Mouse (Mus musculus) liver, embryonic 16.5 days (tissue): Measurements from ENCODE around the gene Sv2c. TPM values are rescaled to one million over a fixed set of nuclear protein-coding genes. Genes with fewer than 3 reads are reported as not detected.

Source experiments
- ATAC-seq: fragments of 200-750 bp; cut with Nextera tagmentation; 2 replicates; pipeline ENCODE4 v1.8.0; 2017; ENCODE audit warnings: low read depth, mild to moderate bottlenecking, moderate number of reproducible peaks, moderate library complexity
- H3K27ac ChIP-seq: fragments of 300-500 bp; sonication (generic); 2 replicates; pipeline ENCODE4 v1.5.1; 2014; ENCODE audit warnings: mild to moderate bottlenecking, low read length
- H3K27me3 ChIP-seq: fragments of 300-500 bp; sonication (generic); 2 replicates; pipeline ENCODE4 v1.6.1; 2014; ENCODE audit warnings: low read depth, low read length, mixed read lengths; ENCODE audit not compliant: control insufficient read depth, insufficient read depth
- H3K36me3 ChIP-seq: fragments of 300-500 bp; sonication (generic); 2 replicates; pipeline ENCODE4 v1.6.1; 2014; ENCODE audit warnings: mild to moderate bottlenecking; ENCODE audit not compliant: control insufficient read depth, insufficient read depth
- H3K4me1 ChIP-seq: fragments of 300-500 bp; sonication (generic); 2 replicates; pipeline ENCODE4 v1.6.1; 2014; ENCODE audit warnings: low read depth, low read length, mixed read lengths; ENCODE audit not compliant: control insufficient read depth
- H3K4me2 ChIP-seq: fragments of 300-500 bp; sonication (generic); 2 replicates; pipeline ENCODE4 v1.6.1; 2014; ENCODE audit warnings: low read depth, low read length, mixed read lengths
- H3K4me3 ChIP-seq: fragments of 300-500 bp; sonication (generic); 2 replicates; pipeline ENCODE4 v1.5.1; 2014; ENCODE audit warnings: low read depth, mild to moderate bottlenecking, low read length
- H3K9ac ChIP-seq: fragments of 300-500 bp; sonication (generic); 2 replicates; pipeline ENCODE4 v1.6.1; 2014; ENCODE audit warnings: low read depth, low read length
- H3K9me3 ChIP-seq: fragments of 300-500 bp; sonication (generic); replicated peaks from 2 replicates; pipeline ENCODE4 v1.6.1; 2016; ENCODE audit warnings: low read length; ENCODE audit not compliant: control insufficient read depth
- WGBS: fragments of 180-500 bp; shearing (Covaris S2); extraction: QIAGEN DNeasy Blood & Tissue Kit; methylation state at CpG from one replicate; pipeline ENCODE4 v1.1.7; 2014; ENCODE audit not compliant: insufficient replicate concordance; 5-methylcytosine and 5-hydroxymethylcytosine counted together
- polyA plus RNA-seq: library from polyadenylated mRNA; unstranded; fragments of >200 nt; fragmentation: Nextera tagmentation; extraction: Ambion mirVana; gene quantifications from 2 replicates; pipeline ENCODE4 v1.2.1, GENCODE M21; 2015

The Sv2c gene
- 0.13 and 0.18 TPM in 2 replicates for polyA plus RNA-seq

DNA sequence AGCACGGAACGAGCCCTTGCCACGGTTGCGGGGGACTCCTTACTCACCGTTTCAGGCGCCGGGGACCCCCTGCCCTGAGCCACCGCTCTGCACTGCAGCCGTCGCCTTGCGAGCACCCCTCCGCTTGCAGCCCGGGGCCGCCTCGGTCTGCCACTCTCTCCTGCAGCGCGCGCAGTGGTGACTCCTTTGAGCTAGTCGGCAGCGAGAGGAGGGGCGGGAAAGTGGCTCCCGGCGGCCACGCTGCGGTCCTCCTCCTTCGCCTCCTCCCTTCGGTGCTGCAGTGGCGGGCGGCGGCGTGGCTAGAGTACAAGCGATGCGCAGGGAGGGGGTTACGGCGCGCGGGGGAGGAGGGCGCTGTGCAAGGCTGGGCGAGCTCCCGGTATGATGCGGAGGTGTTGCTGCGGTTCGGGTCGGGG is at the start of gene Sv2c:
Gene Sv2c (minus strand): TSS at position 177 of the 416 bp plus-strand sequence.
- ATAC-seq = no peak
- H3K4me3 ChIP-seq = peak within 1 kb of the TSS; percentile 21; the same call in 1 of the 2 replicates
- WGBS = 1% methylated on average over 43 of the region's 44 CpGs
- no peak within 1 kb of the TSS for H3K9ac ChIP-seq
- no peaks in the 10 kb centered on the region for H3K4me1 ChIP-seq
- no peak within 1 kb of the TSS for H3K27ac ChIP-seq
- peaks cover 64% of the 10 kb centered on the region for H3K27me3 ChIP-seq
- no peaks in the 10 kb centered on the region for H3K9me3 ChIP-seq
- H3K36me3 ChIP-seq = no peaks in the 10 kb centered on the region
- H3K4me2 ChIP-seq = peak within 1 kb of the TSS; percentile 18; the same call in 1 of the 2 replicates

DNA sequence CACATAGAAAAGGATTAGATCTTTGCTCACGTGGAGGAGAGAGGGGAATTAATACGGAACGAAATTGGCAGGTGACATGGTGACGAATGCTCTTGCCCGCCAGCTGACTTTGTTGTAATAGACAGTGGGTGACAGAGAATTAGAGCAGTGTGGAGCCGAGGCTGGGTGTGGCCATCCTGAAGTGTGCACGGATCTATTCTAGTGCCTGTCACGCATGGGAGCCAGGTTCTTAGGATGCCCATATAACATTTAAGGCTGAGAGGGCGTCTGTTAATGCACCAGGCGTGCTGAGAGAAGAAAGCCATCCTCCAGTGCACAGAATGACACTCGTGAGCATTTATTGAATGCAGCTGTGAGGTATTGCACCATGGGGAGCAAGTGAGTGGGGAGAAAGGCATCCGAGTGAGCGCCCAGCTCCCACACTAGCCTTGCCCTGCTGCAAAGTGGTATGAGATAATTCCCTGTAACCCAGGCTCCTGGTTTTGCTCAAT is 48.3 kb upstream of the Sv2c start:
- no peaks in the 10 kb centered on the region for H3K4me1 ChIP-seq
- H3K4me2 ChIP-seq = no peak overlapping the region
- H3K9ac ChIP-seq = no peak overlapping the region
- no peaks in the 10 kb centered on the region for H3K9me3 ChIP-seq
- H3K36me3 ChIP-seq = no peaks in the 10 kb centered on the region
- no peaks in the 10 kb centered on the region for H3K27me3 ChIP-seq
- H3K27ac ChIP-seq = no peak overlapping the region
- H3K4me3 ChIP-seq = no peak overlapping the region
- 62% methylated on average over 13 of the region's 13 CpGs for WGBS
- no peak for ATAC-seq

DNA sequence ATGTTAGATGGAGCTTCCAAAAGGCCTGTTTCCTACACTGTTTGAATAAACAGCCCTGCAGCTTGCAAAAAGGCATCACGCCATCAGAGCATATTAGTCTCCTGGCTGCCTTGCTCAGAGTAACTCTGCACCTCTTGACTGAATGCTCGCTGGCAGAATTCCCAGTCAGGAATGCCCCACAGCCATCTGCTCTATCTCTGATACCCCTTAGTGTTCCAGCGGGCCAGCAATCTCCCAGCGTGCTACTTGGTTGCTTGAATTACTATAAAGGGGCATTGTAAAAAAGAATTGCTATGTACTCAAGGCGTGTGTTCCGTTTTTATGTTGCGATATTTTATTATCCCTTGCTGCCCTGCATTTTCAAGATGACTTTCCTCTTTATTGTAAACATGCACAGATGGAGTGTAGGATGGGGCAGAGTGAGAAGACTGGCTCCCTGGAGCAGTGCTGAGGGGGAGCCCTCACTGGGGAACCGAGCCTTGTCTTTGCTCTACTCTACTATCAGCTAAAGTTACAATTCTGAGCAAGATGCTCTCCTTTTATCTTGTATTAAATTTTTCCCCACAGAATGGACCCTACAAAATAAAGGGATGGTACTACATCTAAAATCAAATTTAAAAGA is 43.3 kb upstream of the Sv2c start:
- ATAC-seq = no peak
- Histone ChIP-seq H3K4me2 (no peak overlapping the region), H3K4me3 (no peak overlapping the region), H3K27ac (no peak overlapping the region), H3K4me1 (no peaks in the 10 kb centered on the region), H3K9ac (no peak overlapping the region), H3K9me3 (no peaks in the 10 kb centered on the region), H3K36me3 (no peaks in the 10 kb centered on the region), H3K27me3 (no peaks in the 10 kb centered on the region)
- 69% methylated on average over 8 of the region's 8 CpGs for WGBS

DNA sequence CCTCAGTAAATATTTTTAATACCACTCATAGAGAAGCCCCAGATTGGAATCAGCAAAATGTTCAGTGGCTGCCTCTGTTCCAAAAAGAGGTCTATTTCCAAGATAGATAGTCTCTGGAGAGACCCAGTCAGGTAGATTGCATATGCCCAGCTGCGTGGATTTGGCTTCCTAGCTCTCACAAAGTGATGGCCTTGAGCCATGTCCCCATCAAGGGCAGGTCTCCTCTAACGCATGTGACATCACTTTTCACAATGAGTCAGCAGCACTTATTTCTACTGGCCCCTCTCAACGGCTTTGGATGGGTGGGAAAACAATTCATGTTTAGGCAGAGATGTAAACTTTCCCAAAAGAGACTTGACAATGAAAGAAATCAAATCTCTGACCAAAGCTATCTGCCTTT is 41.3 kb upstream of the Sv2c start:
- no peaks in the 10 kb centered on the region for H3K9me3 ChIP-seq
- no peak overlapping the region for H3K27ac ChIP-seq
- H3K4me1 ChIP-seq = no peaks in the 10 kb centered on the region
- H3K36me3 ChIP-seq = no peaks in the 10 kb centered on the region
- ATAC-seq = no peak
- no peak overlapping the region for H3K4me2 ChIP-seq
- H3K4me3 ChIP-seq = no peak overlapping the region
- no peak overlapping the region for H3K9ac ChIP-seq
- WGBS = 48% methylated on average over 3 of the region's 3 CpGs
- H3K27me3 ChIP-seq = no peaks in the 10 kb centered on the region

DNA sequence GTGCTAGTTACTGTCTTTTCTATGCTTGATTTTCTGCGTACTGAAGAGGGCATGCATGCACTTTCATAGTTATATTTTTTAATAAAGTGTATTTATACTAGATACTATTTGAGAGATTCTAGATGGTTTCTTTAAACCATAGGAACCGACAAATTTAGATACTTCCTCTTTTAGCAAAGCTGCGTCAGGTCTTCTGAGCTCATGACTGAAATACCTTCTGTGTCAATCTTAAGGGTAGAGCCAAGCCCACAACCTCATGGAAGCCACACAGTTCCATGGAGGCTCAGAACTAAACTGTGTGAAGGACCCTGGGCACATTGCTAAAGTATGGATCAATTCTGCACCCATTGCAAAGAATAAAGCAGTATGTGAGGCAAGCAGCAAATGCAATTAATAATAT is 39.9 kb upstream of the Sv2c start:
- Histone ChIP-seq H3K9ac (no peak overlapping the region), H3K4me1 (no peaks in the 10 kb centered on the region), H3K4me2 (no peak overlapping the region), H3K4me3 (no peak overlapping the region), H3K27ac (no peak overlapping the region), H3K27me3 (no peaks in the 10 kb centered on the region), H3K36me3 (no peaks in the 10 kb centered on the region), H3K9me3 (no peaks in the 10 kb centered on the region)
- no peak for ATAC-seq
- WGBS = 29% methylated on average over 3 of the region's 3 CpGs

DNA sequence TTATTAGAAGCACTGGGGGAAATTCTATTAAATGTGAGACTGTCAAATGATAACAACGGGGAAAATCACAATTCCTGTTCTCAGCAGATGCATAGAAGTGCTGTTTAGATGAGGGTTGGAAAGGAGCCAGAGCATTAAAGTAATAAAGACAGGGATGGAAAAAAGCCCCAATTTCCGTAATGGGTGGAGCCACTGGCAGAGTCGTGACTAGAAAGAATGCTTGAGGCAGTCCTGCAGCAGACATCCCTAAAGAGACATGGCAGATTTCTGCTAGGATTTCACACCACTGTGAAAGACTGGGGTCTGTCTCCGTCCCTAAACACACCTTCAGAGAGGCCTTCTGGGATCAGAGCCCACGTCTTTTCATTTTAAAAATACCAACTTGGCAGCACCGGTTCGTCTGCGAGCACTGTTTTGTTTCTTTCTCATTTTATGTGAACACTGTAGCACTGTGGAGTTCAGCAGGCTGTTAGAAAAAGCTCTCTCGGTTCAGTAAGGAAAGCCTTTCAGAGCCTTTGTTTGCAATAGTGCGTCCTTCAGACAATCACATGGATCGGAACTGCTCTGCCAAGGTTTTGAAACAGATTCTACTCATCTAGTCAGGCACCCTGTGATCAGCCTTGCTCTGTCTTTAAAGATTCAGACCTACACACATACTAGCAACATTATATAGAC is 36.8 kb upstream of the Sv2c start:
- Histone ChIP-seq H3K4me1 (no peaks in the 10 kb centered on the region), H3K27me3 (no peaks in the 10 kb centered on the region), H3K27ac (no peak overlapping the region), H3K36me3 (no peaks in the 10 kb centered on the region), H3K9me3 (no peaks in the 10 kb centered on the region), H3K9ac (no peak overlapping the region), H3K4me2 (no peak overlapping the region), H3K4me3 (no peak overlapping the region)
- ATAC-seq = no peak
- 58% methylated on average over 11 of the region's 11 CpGs for WGBS

DNA sequence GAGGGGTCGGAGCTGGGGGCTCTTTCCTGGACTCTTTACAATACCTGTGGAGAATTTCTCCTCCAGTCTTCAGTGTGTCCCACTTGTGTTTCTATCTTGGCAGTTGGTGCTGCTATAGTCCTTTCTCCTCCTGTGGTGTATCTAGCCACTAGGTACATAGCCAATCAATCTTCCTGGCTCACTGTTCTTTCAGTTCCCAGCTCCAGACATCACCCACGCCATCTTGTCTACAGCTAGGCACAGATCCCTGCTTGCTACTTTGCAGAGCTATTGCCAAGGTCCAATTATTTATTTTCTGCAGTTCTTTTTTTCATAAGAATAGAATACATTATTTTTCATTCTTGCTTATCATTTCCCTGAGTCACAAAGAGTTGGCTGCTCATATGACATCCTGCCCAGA is 34.2 kb upstream of the Sv2c start:
- no peak overlapping the region for H3K4me2 ChIP-seq
- H3K27ac ChIP-seq = no peak overlapping the region
- no peaks in the 10 kb centered on the region for H3K4me1 ChIP-seq
- no peaks in the 10 kb centered on the region for H3K36me3 ChIP-seq
- no peaks in the 10 kb centered on the region for H3K9me3 ChIP-seq
- no peak overlapping the region for H3K4me3 ChIP-seq
- 45% methylated on average over 2 of the region's 2 CpGs for WGBS
- H3K9ac ChIP-seq = no peak overlapping the region
- no peaks in the 10 kb centered on the region for H3K27me3 ChIP-seq
- ATAC-seq = no peak

DNA sequence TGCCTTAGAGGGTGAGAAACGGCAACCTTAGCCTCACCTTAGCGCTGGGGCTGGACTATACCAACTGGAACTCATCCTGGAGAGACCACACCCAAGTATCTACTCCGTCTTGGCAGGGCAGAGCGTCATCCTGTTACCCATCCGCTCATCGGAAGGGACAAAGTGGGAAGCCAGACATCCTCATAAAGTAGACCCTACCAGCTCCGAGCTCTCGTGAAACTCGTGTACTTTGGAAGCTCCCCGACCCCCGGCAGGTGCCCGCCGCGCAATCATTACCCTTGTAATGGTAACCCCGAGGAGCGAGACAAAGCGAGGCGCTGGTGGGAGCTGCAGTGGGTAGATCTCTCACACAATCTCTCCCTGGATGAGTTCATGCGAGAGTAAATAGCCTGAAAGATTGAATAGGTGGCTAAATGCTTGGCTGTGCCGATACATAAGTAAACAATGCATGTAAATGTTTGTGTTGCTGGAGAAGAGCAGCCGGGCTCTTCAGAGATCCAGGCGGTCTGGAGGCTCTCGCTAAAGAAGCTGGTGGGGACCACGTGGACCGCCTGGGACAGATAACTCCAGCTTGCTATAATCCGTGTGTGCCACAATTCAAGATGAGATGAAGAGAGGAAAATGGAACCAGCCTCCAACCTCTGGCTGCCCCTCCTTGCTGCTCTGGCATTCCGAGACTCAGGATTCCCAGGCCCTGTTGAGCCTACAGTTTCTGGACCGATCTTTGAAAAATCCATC is 1.2 kb upstream of the Sv2c start:
- peaks cover 64% of the 10 kb centered on the region for H3K27me3 ChIP-seq
- ATAC-seq = no peak
- WGBS = 6% methylated on average over 28 of the region's 28 CpGs
- no peak overlapping the region for H3K9ac ChIP-seq
- no peaks in the 10 kb centered on the region for H3K9me3 ChIP-seq
- no peaks in the 10 kb centered on the region for H3K36me3 ChIP-seq
- H3K4me2 ChIP-seq = no peak overlapping the region
- no peak overlapping the region for H3K4me3 ChIP-seq
- H3K27ac ChIP-seq = no peak overlapping the region
- H3K4me1 ChIP-seq = no peaks in the 10 kb centered on the region

DNA sequence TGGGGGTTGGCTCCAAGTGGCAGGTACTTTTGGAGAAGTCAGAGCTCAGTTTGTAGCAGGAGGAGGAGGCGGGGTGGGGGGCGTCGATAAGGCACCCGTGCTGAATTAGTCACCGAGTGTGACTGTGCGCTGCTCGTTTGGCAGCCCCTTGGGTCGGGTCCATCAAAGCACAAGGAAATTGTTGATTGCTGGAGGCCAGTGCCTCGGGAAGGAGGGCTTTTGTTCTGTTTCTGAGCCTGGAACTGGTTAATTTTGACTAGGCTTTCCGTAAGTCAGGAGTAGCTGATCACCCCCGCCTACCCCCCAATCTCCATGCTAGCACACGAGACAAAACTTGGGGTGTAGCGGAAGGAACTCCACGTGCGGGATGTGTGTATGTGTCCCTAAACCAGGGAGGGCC is 456 bp upstream of the Sv2c start:
- H3K4me2 ChIP-seq = no peak overlapping the region
- no peaks in the 10 kb centered on the region for H3K4me1 ChIP-seq
- no peak for ATAC-seq
- H3K27ac ChIP-seq = no peak overlapping the region
- H3K27me3 ChIP-seq = peaks cover 64% of the 10 kb centered on the region
- H3K4me3 ChIP-seq = no peak overlapping the region
- H3K9ac ChIP-seq = no peak overlapping the region
- no peaks in the 10 kb centered on the region for H3K36me3 ChIP-seq
- under 1% methylated on average over 15 of the region's 15 CpGs for WGBS
- no peaks in the 10 kb centered on the region for H3K9me3 ChIP-seq
